Mouse (Mus musculus) T-cell, adult 66 days (primary cell): Measurements from ENCODE around the gene Bace1. TPM values are rescaled to one million over a fixed set of nuclear protein-coding genes. Genes with fewer than 3 reads are reported as not detected.

Experiments
- total RNA-seq, 2 experiments: library from RNA; stranded (reverse); gene quantifications; 3 replicates in 1 of 2; 4 replicates in 1 of 2; pipeline ENCODE4 v1.2.4; 2023

Bace1 gene
- total RNA-seq: 1 to 10 TPM; 1.7 to 2.6 TPM

GRCm38 (mm10) chr9:45838434-45839138 lies at the start of gene Bace1:
Bace1 (plus strand) TSS chr9:45838580.

GRCm38 (mm10) chr9:45828291-45828963 lies 10.0 kb upstream of the Bace1 start, which contains the start of gene Cep164:
Cep164 (minus strand) TSS chr9:45828691.

GRCm38 (mm10) chr9:45906355-45907077 lies 68.1 kb downstream of the Bace1 start, which contains the start of the genes Pcsk7 and Rnf214:
Pcsk7 (plus strand) TSS chr9:45906497.
Rnf214 (minus strand) TSS chr9:45906911.

Other genes starting within 250 kb of the Bace1 start
- gene Cep164, start 9.9 kb upstream of the Bace1 start, total RNA-seq: 10 to 100 TPM; 39.4 to 41.4 TPM
- 10 to 100 TPM; 76.1 to 82.6 TPM for gene Pcsk7, start 67.9 kb downstream of the Bace1 start, total RNA-seq
- gene Rnf214, start 68.3 kb downstream of the Bace1 start, total RNA-seq: 10 to 100 TPM; 37.9 to 41.9 TPM
- 1 to 10 TPM; 1.3 to 1.9 TPM for gene Tagln, start 97.5 kb downstream of the Bace1 start, total RNA-seq
- 100 to 1,000 TPM; 290 to 308 TPM for gene Sidt2, start 116.7 kb downstream of the Bace1 start, total RNA-seq
- 10 to 100 TPM; 61.0 to 73.3 TPM for gene Pafah1b2, start 174.1 kb downstream of the Bace1 start, total RNA-seq
- 10 to 100 TPM; 65.8 to 66.8 TPM for gene Sik3, start 174.2 kb downstream of the Bace1 start, total RNA-seq